Mouse (Mus musculus) brain, embryonic 14.5 days (tissue): ENCODE results near the gene Ddx10. TPM values are rescaled to one million over a fixed set of nuclear protein-coding genes. Genes with fewer than 3 reads are reported as not detected.

Experiments
- DNase-seq: peaks from one replicate; pipeline ENCODE4 v3.0.0-alpha.2; 2011; ENCODE audit warnings: low read depth
- CTCF ChIP-seq: fragments of 200-500 bp; IDR thresholded peaks from 2 replicates; pipeline ENCODE4 v1.5.1; 2012; ENCODE audit warnings: inconsistent platforms, mild to moderate bottlenecking, moderate library complexity, borderline replicate concordance; ENCODE audit not compliant: insufficient read depth, insufficient read length; ENCODE audit errors: extremely low read depth
- POLR2A ChIP-seq: fragments of 200-500 bp; IDR thresholded peaks from 2 replicates; pipeline ENCODE4 v1.6.1; 2012; ENCODE audit warnings: mild to moderate bottlenecking, inconsistent platforms, borderline replicate concordance; ENCODE audit not compliant: poor library complexity, insufficient read depth, insufficient read length, severe bottlenecking; ENCODE audit errors: extremely low read depth
- polyA plus RNA-seq: library from polyadenylated mRNA; depleted of rRNA; stranded (reverse); fragments of >200 nt; gene quantifications from 2 replicates; pipeline ENCODE4 v1.2.3, GENCODE M21; 2012; rRNA removed

Gene Ddx10
- polyA plus RNA-seq, 1 experiment: 12.8 TPM

DNA sequence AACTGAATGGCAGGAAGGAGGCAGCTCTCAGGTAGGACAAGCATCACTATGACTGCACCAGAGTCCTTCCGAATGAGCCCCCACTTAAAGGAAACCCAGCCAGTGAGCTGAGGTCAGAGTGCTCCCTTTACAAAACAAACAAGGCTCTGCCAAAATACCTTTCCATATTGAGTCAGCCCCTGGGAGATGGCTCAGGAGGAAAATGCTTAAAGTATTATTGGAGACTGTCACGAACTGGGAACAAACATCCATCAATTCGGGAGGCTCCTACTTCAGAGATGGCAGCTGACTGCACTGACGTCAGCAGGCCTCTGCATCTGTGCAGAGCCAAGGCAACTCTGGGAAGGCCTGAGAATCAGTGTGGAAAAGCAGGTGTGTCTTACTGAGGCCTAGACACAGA is 181.4 kb downstream of the Ddx10 start:
- TF ChIP-seq POLR2A (no peak), CTCF (no peak)
- DNase-seq: no peak

DNA sequence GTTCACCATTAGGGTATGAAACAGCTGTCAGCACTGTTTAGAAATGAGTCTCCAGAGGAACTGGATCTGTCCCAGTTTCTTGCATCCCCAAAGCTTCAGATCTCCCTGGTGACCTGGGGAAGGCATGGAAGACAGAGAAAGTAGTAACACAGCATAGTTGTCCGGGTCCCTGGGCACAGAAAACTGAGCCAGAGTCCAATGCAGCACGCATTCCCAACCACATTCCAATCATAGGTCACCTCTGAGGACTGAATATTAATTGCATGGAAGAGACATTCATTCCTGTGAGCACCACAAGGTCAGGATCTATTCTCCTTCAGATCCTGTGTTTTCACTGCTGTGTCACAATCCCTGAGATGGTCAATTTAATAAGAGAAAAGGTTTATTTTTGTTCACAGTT is 182.8 kb downstream of the Ddx10 start:
- DNase-seq: no peak
- TF ChIP-seq CTCF (no peak), POLR2A (no peak)

DNA sequence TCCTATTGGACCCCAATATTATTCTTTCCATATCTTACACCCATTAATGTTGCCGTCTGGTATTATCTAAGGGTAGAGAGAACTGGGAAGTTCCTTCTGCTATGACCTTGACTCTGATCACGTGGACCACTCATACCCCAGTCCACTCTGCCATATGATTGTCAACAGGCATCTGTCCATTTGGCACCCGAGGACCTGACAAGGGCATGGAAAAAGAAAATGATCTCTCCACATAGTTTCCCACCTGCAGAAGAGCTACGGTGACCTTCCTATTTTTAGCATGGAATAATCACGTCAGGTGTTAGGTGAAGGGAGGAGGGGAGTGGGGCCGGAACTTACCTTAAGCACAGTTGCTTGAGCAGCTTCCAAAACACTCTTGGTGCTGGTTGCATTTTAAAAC is 183.3 kb downstream of the Ddx10 start:
- TF ChIP-seq POLR2A (no peak), CTCF (no peak)
- DNase-seq: no peak

DNA sequence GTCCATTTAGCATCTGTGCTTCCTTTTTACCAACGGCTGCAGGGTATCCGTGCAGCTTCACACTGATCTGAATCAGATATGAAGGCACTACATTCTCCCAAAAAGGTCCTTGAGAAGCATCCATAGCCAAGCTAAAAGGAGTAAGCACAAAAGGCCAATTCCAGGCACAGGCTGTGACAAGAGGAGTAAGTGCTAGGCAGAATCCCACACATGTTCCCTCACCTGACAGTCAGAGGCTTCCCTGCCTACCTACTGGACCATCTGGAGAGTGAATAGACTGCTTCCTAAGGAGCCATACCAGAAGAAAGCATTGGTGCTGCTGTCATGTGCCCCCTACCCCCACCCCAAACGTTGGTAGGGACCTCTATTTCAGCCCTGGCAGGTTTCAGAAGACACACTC is 192.5 kb downstream of the Ddx10 start:
- DNase-seq: no peak
- TF ChIP-seq CTCF (no peak), POLR2A (no peak)

Other genes with a start within 250 kb of the Ddx10 start
- 0.08 and 0.23 TPM in 2 replicates for gene Exph5, start 53.6 kb upstream of the Ddx10 start, polyA plus RNA-seq
- 1.4 and 3.0 TPM in 2 replicates for gene Kdelc2, start 136.0 kb upstream of the Ddx10 start, polyA plus RNA-seq
- 0.09 and 0.25 TPM in 2 replicates for gene 4930550C14Rik, start 154.3 kb upstream of the Ddx10 start, polyA plus RNA-seq